Mouse (Mus musculus): ENCODE measurements around the gene Lce1e. TPM values are rescaled to one million over a fixed set of nuclear protein-coding genes. Genes with fewer than 3 reads are reported as not detected.
"Not testable (repeated sequence)": the region's sequence is repeated elsewhere in the genome, so short reads cannot be mapped to it uniquely, and the experiment has no call there.

Lce1e gene
- polyA plus RNA-seq (2016; fragmentation: Nextera tagmentation; extraction: Ambion mirVana) = not detected in 2 replicates

- 94% methylated on average over 2 of the region's 2 CpGs for WGBS
- Histone ChIP-seq H3K27ac (no peak within 1 kb of the TSS), H3K36me3 (no peaks in the 10 kb centered on the region), H3K9me3 (no peaks in the 10 kb centered on the region), H3K27me3 (ENCODE audit: insufficient read depth, poor library complexity, severe bottlenecking) (no peaks in the 10 kb centered on the region), H3K4me1 (replicated peaks) (no peaks in the 10 kb centered on the region), H3K4me3 (no peak within 1 kb of the TSS)
- DNase-seq (ENCODE audit: low spot score) = no peak
These were observed at the start of gene Lce1e for GRCm38 (mm10) chr3:92708974-92709373. Gene Lce1e (minus strand): TSS chr3:92709074.

- DNase-seq (ENCODE audit: low spot score) = no peak
- H3K27me3 ChIP-seq (ENCODE audit: insufficient read depth, poor library complexity, severe bottlenecking) = no peaks in the 10 kb centered on the region
- no peaks in the 10 kb centered on the region for H3K36me3 ChIP-seq
- H3K4me3 ChIP-seq = no peak overlapping the region
- H3K9me3 ChIP-seq = no peaks in the 10 kb centered on the region
- no peak overlapping the region for H3K27ac ChIP-seq
- 38% methylated on average over 3 of the region's 3 CpGs for WGBS
- no peaks in the 10 kb centered on the region for H3K4me1 ChIP-seq (replicated peaks)
These were observed 44.3 kb upstream of the Lce1e start for GRCm38 (mm10) chr3:92753197-92753596.

GRCm38 (mm10) chr3:92752238-92752637 is 43.4 kb upstream of the Lce1e start, which contains the start of gene Lce1g:
Gene Lce1g (minus strand): TSS chr3:92752338.
- WGBS = 82% methylated on average over 1 of the region's 1 CpGs
- no peaks in the 10 kb centered on the region for H3K4me1 ChIP-seq (replicated peaks)
- no peaks in the 10 kb centered on the region for H3K27me3 ChIP-seq (ENCODE audit: insufficient read depth, poor library complexity, severe bottlenecking)
- no peaks in the 10 kb centered on the region for H3K36me3 ChIP-seq
- no peak within 1 kb of the TSS for H3K4me3 ChIP-seq
- no peaks in the 10 kb centered on the region for H3K9me3 ChIP-seq
- DNase-seq (ENCODE audit: low spot score) = no peak
- no peak within 1 kb of the TSS for H3K27ac ChIP-seq

- no peaks in the 10 kb centered on the region for H3K36me3 ChIP-seq
- no peak for DNase-seq (ENCODE audit: low spot score)
- no peak within 1 kb of the TSS for H3K4me3 ChIP-seq
- H3K4me1 ChIP-seq (replicated peaks) = no peaks in the 10 kb centered on the region
- 77% methylated on average over 1 of the region's 1 CpGs for WGBS
- H3K27me3 ChIP-seq (ENCODE audit: insufficient read depth, poor library complexity, severe bottlenecking) = no peaks in the 10 kb centered on the region
- no peak within 1 kb of the TSS for H3K27ac ChIP-seq
- no peaks in the 10 kb centered on the region for H3K9me3 ChIP-seq
These were observed 30.1 kb upstream of the Lce1e start, which contains the start of gene Gm38119 for GRCm38 (mm10) chr3:92738996-92739395. Gene Gm38119 (minus strand): TSS chr3:92739096.

GRCm38 (mm10) chr3:92722631-92723030 is 13.8 kb upstream of the Lce1e start:
- no peaks in the 10 kb centered on the region for H3K27me3 ChIP-seq (ENCODE audit: insufficient read depth, poor library complexity, severe bottlenecking)
- H3K4me3 ChIP-seq = no peak overlapping the region
- H3K9me3 ChIP-seq = no peaks in the 10 kb centered on the region
- WGBS = 90% methylated on average over 5 of the region's 5 CpGs
- no peak for DNase-seq (ENCODE audit: low spot score)
- no peaks in the 10 kb centered on the region for H3K36me3 ChIP-seq
- no peak overlapping the region for H3K27ac ChIP-seq
- no peaks in the 10 kb centered on the region for H3K4me1 ChIP-seq (replicated peaks)

GRCm38 (mm10) chr3:92720250-92720649 is 11.4 kb upstream of the Lce1e start, which contains the start of gene Lce1f:
Gene Lce1f (minus strand): TSS chr3:92720350.
- Histone ChIP-seq H3K4me1 (replicated peaks) (no peaks in the 10 kb centered on the region), H3K4me3 (no peak within 1 kb of the TSS), H3K9me3 (no peaks in the 10 kb centered on the region), H3K27ac (no peak within 1 kb of the TSS), H3K27me3 (ENCODE audit: insufficient read depth, poor library complexity, severe bottlenecking) (no peaks in the 10 kb centered on the region), H3K36me3 (no peaks in the 10 kb centered on the region)
- DNase-seq (ENCODE audit: low spot score) = no peak
- 83% methylated on average over 3 of the region's 3 CpGs for whole genome bisulfite sequencing

GRCm38 (mm10) chr3:92715122-92715521 is 6.2 kb upstream of the Lce1e start:
- Histone ChIP-seq H3K27me3 (ENCODE audit: insufficient read depth, poor library complexity, severe bottlenecking) (no peaks in the 10 kb centered on the region), H3K27ac (no peak overlapping the region), H3K9me3 (no peaks in the 10 kb centered on the region), H3K4me3 (no peak overlapping the region), H3K36me3 (no peaks in the 10 kb centered on the region), H3K4me1 (replicated peaks) (no peaks in the 10 kb centered on the region)
- no peak for DNase-seq (ENCODE audit: low spot score)

GRCm38 (mm10) chr3:92694613-92695012 is 14.3 kb downstream of the Lce1e start:
- Histone ChIP-seq H3K9me3 (no peaks in the 10 kb centered on the region), H3K27me3 (ENCODE audit: insufficient read depth, poor library complexity, severe bottlenecking) (no peaks in the 10 kb centered on the region), H3K36me3 (no peaks in the 10 kb centered on the region), H3K27ac (no peak overlapping the region), H3K4me3 (no peak overlapping the region), H3K4me1 (replicated peaks) (no peaks in the 10 kb centered on the region)
- 0% methylated on average over 1 of the region's 1 CpGs for WGBS
- DNase-seq (ENCODE audit: low spot score) = no peak

GRCm38 (mm10) chr3:92691688-92692087 is 17.2 kb downstream of the Lce1e start:
- no peak for DNase-seq (ENCODE audit: low spot score)
- Histone ChIP-seq H3K36me3 (no peaks in the 10 kb centered on the region), H3K27me3 (ENCODE audit: insufficient read depth, poor library complexity, severe bottlenecking) (no peaks in the 10 kb centered on the region), H3K9me3 (no peaks in the 10 kb centered on the region), H3K27ac (no peak overlapping the region), H3K4me1 (replicated peaks) (no peaks in the 10 kb centered on the region), H3K4me3 (no peak overlapping the region)

- H3K36me3 ChIP-seq; H3K27me3 ChIP-seq (ENCODE audit: insufficient read depth, poor library complexity, severe bottlenecking); DNase-seq (ENCODE audit: low spot score); H3K27ac ChIP-seq; H3K4me3 ChIP-seq; H3K4me1 ChIP-seq (replicated peaks); H3K9me3 ChIP-seq: not testable (repeated sequence)
- whole genome bisulfite sequencing = 79% methylated on average over 16 of the region's 16 CpGs
These were observed 19.7 kb downstream of the Lce1e start for GRCm38 (mm10) chr3:92689154-92689553.

- no peak for DNase-seq (ENCODE audit: low spot score)
- 76% methylated on average over 2 of the region's 2 CpGs for WGBS
These were observed 21.8 kb downstream of the Lce1e start, which contains the start of gene Lce1d for GRCm38 (mm10) chr3:92687110-92687509. Gene Lce1d (minus strand): TSS chr3:92687210.

GRCm38 (mm10) chr3:92678947-92679346 is 29.9 kb downstream of the Lce1e start, which contains the start of gene Lce1c:
Gene Lce1c (plus strand): TSS chr3:92679247.
- no peaks in the 10 kb centered on the region for H3K9me3 ChIP-seq
- no peaks in the 10 kb centered on the region for H3K4me1 ChIP-seq (replicated peaks)
- H3K4me3 ChIP-seq = no peak within 1 kb of the TSS
- H3K36me3 ChIP-seq = no peaks in the 10 kb centered on the region
- no peaks in the 10 kb centered on the region for H3K27me3 ChIP-seq (ENCODE audit: insufficient read depth, poor library complexity, severe bottlenecking)
- no peak within 1 kb of the TSS for H3K27ac ChIP-seq
- DNase-seq (ENCODE audit: low spot score) = no peak
- WGBS = 93% methylated on average over 4 of the region's 4 CpGs

More at GRCm38 (mm10) chr3:92687110-92687509, 21.8 kb downstream of the Lce1e start, which contains the start of gene Lce1d:
- Histone ChIP-seq H3K4me3 (no peak within 1 kb of the TSS), H3K9me3 (no peaks in the 10 kb centered on the region), H3K4me1 (replicated peaks) (no peaks in the 10 kb centered on the region), H3K27me3 (ENCODE audit: insufficient read depth, poor library complexity, severe bottlenecking) (no peaks in the 10 kb centered on the region), H3K36me3 (no peaks in the 10 kb centered on the region), H3K27ac (no peak within 1 kb of the TSS)

GRCm38 (mm10) chr3:92670215-92670614 is 38.7 kb downstream of the Lce1e start, which contains the start of gene Lce1a2:
Gene Lce1a2 (minus strand): TSS chr3:92670315.
- Histone ChIP-seq H3K9me3 (no peaks in the 10 kb centered on the region), H3K27me3 (ENCODE audit: insufficient read depth, poor library complexity, severe bottlenecking) (no peaks in the 10 kb centered on the region), H3K4me1 (replicated peaks) (no peaks in the 10 kb centered on the region), H3K36me3 (no peaks in the 10 kb centered on the region), H3K27ac (no peak within 1 kb of the TSS), H3K4me3 (no peak within 1 kb of the TSS)
- DNase-seq (ENCODE audit: low spot score) = no peak
